Mouse (Mus musculus): ENCODE data around the gene Amer3.
"Not testable (repeated sequence)": the region's sequence is repeated elsewhere in the genome, so short reads cannot be mapped to it uniquely, and the experiment has no call there.

Amer3 gene

GRCm38 (mm10) chr1:34601323-34602047 lies 22.0 kb downstream of the Amer3 start:
- no peak for DNase-seq (ENCODE audit: low spot score in 2 of 2)

DNA sequence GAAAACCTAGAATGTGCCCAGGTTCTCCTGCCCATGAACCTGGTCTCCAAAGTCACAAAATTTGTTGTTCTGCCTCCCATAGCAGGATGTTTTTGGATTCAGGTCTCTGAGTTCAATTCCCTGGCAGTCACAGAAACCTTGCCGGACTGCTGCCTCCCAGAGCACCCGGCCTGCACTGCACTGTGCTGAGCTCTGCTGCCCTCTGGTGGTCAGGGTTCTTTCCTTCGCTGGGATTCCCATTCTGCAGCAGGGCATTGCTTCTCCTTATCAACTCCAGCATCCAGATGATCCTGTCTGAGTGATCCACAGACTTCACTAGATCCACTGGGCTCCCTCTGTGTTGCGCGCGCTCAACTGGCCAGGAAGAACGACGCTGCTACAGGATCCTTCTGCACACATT lies 22.9 kb downstream of the Amer3 start:
- DNase-seq (ENCODE audit: low spot score in 2 of 2), result peak; percentile 6 to 8

DNA sequence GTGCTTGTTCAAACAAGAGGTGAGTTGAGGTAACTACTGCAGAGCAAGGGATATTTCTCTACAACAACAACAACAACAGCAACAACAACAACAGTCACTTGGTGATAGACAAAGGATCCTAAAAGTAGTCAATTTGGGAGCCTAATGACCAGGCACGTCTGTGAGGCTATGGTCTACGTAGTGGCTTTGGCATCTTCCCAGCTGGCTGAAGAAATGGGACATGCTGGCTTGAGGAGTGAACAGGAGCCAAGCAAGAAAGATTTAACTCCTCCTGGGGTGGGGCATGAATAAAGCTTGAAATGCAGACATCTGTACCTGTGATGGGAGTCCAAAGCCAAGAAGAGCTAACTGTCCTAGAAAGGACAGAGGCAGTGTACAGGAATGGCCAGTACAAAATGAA lies 34.3 kb downstream of the Amer3 start:
- DNase-seq (ENCODE audit: low spot score in 2 of 2), result no peak

DNA sequence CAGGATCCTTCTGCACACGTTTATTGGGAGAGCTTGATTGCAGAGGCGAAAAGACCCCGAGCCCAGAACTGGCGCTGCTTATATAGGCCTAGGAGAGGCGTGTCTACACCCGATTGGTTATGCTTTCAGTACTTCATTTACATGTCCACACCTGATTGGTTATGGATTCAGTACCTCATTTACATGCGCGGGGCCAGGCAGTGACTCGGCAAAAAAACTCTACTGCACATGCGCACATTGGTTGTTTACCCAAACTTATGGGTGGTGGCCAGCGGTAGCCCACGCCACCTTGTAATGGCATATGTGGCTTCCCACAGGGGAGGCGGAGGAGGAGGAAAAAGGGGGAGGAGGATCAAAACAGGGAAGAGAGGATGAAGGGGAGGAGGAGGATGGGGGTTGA lies 40.7 kb downstream of the Amer3 start:
- not testable (repeated sequence) for DNase-seq (ENCODE audit: low spot score in 2 of 2)

DNA sequence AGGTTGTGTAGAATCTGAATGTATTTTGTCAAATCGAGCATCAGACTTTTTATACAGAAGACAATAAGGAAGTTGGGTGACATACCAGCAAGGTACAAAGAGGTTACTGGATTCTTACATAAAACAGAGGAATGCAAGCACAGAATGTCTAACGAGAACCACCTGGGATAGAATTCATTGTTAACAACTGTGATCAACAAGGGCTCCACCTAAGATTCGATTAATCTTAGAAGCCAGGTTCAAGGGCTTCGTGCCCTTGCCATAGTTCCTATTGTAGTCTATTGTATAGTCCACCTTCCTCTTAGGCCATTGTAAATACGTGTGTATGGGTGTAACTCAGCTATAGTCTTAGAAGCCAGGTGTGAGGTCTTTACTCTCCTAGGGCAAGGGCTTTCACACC lies 41.3 kb downstream of the Amer3 start:
- DNase-seq (ENCODE audit: low spot score in 2 of 2), result not testable (repeated sequence)

GRCm38 (mm10) chr1:34635711-34636110 lies 56.3 kb downstream of the Amer3 start:
- no peak for DNase-seq (ENCODE audit: low spot score in 2 of 2)

Data from heart, adult 9 months (tissue).